Mouse (Mus musculus) retina, adult 2 months (tissue): ENCODE measurements at regions not wholly inside any gene's neighbourhood (a gene's known extent, or its start where the extent isn't known, plus 50 kb on each side); places are given as distances from the start of the nearest gene placed in this dataset.

ENCODE experiments used
- DNase-seq: peaks from one replicate; pipeline ENCODE4 v3.0.0-alpha.2; 2012; ENCODE audit warnings: low read depth, low spot score

GRCm38 (mm10) chr7:74688116-74688702, 133.6 kb upstream of the Slco3a1 start:
- no peak for DNase-seq

- no peak for DNase-seq
These were observed 132.9 kb upstream of the Slco3a1 start for GRCm38 (mm10) chr7:74687303-74688115.

GRCm38 (mm10) chr7:74683979-74684378, 129.4 kb upstream of the Slco3a1 start:
- DNase-seq = no peak

GRCm38 (mm10) chr7:74673626-74674295, 119.2 kb upstream of the Slco3a1 start:
- DNase-seq = no peak

- DNase-seq = no peak
These were observed 114.5 kb upstream of the Slco3a1 start for GRCm38 (mm10) chr7:74669110-74669509.

GRCm38 (mm10) chr7:74667106-74667505, 112.5 kb upstream of the Slco3a1 start:
- DNase-seq = no peak

GRCm38 (mm10) chr7:74663820-74664219, 109.2 kb upstream of the Slco3a1 start:
- DNase-seq = no peak

GRCm38 (mm10) chr7:74647310-74647709, 92.7 kb upstream of the Slco3a1 start:
- no peak for DNase-seq

GRCm38 (mm10) chr7:74640171-74640570, 85.6 kb upstream of the Slco3a1 start:
- DNase-seq = no peak

GRCm38 (mm10) chr7:74632217-74632616, 77.6 kb upstream of the Slco3a1 start:
- no peak for DNase-seq

- DNase-seq = no peak
These were observed 74.4 kb upstream of the Slco3a1 start for GRCm38 (mm10) chr7:74628799-74629468.
